Mouse (Mus musculus) natural killer cell, adult 2 months (primary cell): ENCODE measurements around the gene Vmn2r52.
"Not testable (repeated sequence)": the region's sequence is repeated elsewhere in the genome, so short reads cannot be mapped to it uniquely, and the experiment has no call there.

Experiments
- DNase-seq, 2 experiments: peaks; one replicate each; pipeline ENCODE4 v3.0.0; 2022; ENCODE audit warnings: low spot score in 2 of 2

Vmn2r52 gene

GRCm38 (mm10) chr7:10176473-10176872 lies at the start of gene Vmn2r52:
Gene Vmn2r52 (minus strand): TSS chr7:10176573.
- no peak for DNase-seq

- DNase-seq, result not testable (repeated sequence)
Observed at GRCm38 (mm10) chr7:10105641-10106040, 70.7 kb downstream of the Vmn2r52 start, which contains the start of gene Vmn2r51. Gene Vmn2r51 (minus strand): TSS chr7:10105741.
